Mouse (Mus musculus) forebrain, embryonic 11.5 days (tissue): Measurements from ENCODE around the gene Dcaf8. TPM values are rescaled to one million over a fixed set of nuclear protein-coding genes. Genes with fewer than 3 reads are reported as not detected.

ENCODE experiments used
- ATAC-seq: fragments of 200-750 bp; cut with Nextera tagmentation; replicated peaks from 2 replicates; pipeline ENCODE4 v1.8.0; 2017; ENCODE audit warnings: moderate TSS enrichment; ENCODE audit not compliant: low FRiP score
- DNase-seq: peaks from one replicate; pipeline ENCODE4 v3.0.0-alpha.2; 2017; ENCODE audit warnings: low spot score
- H3K27ac ChIP-seq: fragments of 300-500 bp; sonication (generic); 2 replicates; pipeline ENCODE4 v1.5.1; 2014; ENCODE audit warnings: low read depth, low read length
- H3K27me3 ChIP-seq: fragments of 300-500 bp; sonication (generic); 2 replicates; pipeline ENCODE4 v1.6.1; 2014; ENCODE audit warnings: mild to moderate bottlenecking, low read length, mixed read lengths; ENCODE audit not compliant: control insufficient read depth, insufficient read depth
- H3K36me3 ChIP-seq: fragments of 300-500 bp; sonication (generic); 2 replicates; pipeline ENCODE4 v1.6.1; 2014; ENCODE audit warnings: mild to moderate bottlenecking, low read length, moderate library complexity, mixed read lengths; ENCODE audit not compliant: control insufficient read depth, insufficient read depth
- H3K4me1 ChIP-seq: fragments of 300-500 bp; sonication (generic); replicated peaks from 2 replicates; pipeline ENCODE4 v1.6.1; 2014; ENCODE audit warnings: low read length, mixed read lengths; ENCODE audit not compliant: control insufficient read depth, insufficient read depth
- H3K4me2 ChIP-seq: fragments of 300-500 bp; sonication (generic); 2 replicates; pipeline ENCODE4 v1.6.1; 2014; ENCODE audit warnings: low read depth, mild to moderate bottlenecking, low read length, moderate library complexity, mixed read lengths; ENCODE audit not compliant: severe bottlenecking
- H3K4me3 ChIP-seq: fragments of 300-500 bp; sonication (generic); 2 replicates; pipeline ENCODE4 v1.5.1; 2014; ENCODE audit warnings: low read depth, low read length
- H3K9ac ChIP-seq: fragments of 300-500 bp; sonication (generic); 2 replicates; pipeline ENCODE4 v1.6.1; 2014; ENCODE audit warnings: low read length
- H3K9me3 ChIP-seq: fragments of 300-500 bp; sonication (generic); 2 replicates; pipeline ENCODE4 v1.6.1; 2016; ENCODE audit warnings: low read length, mixed read lengths; ENCODE audit not compliant: control insufficient read depth
- WGBS: fragments of 180-500 bp; shearing (Covaris S2); extraction: QIAGEN DNeasy Blood & Tissue Kit; methylation state at CpG from one replicate; pipeline ENCODE4 v1.1.7; 2014; 5-methylcytosine and 5-hydroxymethylcytosine counted together
- polyA plus RNA-seq: library from polyadenylated mRNA; unstranded; fragments of >200 nt; fragmentation: Nextera tagmentation; extraction: Ambion mirVana; gene quantifications from 2 replicates; pipeline ENCODE4 v1.2.1, GENCODE M21; 2014

Dcaf8 gene
- polyA plus RNA-seq, 1 experiment from 2014 or later: 116 TPM

DNA sequence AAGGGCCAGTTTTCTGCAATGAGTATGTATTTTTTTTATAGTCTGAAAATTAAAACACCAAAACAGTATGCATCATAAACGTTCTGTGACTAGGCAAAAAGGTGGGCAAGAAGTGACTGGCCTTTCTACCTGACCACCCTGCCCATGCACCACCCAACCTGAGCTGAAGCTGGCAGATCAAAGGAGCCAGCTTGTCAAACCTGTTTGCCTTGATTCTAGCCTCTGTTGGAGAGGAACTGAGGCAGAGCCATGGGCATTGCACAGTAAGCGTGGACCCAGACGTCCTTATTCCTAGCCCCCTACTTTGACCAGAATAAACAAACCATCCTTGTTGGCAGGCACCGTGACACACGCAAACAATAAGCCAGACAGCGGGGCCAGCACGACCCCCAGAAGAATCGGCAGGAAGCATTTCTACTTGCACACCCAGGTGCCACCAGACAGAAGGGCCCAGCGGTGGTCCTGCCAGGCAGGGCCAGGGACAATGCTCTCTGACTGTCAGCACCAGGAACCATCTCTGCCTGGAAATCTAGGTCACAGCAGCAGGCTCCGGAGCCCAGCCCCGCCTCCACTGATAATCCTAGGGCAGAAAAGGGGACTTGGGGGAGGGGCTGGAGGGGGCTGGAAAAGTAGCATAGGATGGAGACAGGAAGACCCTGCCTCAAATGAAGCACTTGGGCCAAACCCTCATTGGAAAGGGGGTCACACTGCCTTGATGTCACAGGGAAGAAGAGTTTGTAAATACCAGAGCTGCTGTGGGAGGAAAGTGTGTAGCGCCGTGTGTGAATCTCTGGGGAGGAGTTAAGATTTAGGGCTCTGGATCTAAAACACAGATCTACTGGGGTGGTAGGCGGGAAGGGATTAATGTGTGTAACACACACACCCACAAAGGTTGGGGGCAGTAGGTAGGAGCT is 54.3 kb downstream of the Dcaf8 start:
- peak; percentile 13 for ATAC-seq
- DNase-seq: peak; percentile 78
- Histone ChIP-seq H3K4me1 (peaks cover 52% of the 10 kb centered on the region), H3K9me3 (no peaks in the 10 kb centered on the region), H3K27ac (peak overlapping the region; percentile 95), H3K9ac (peak overlapping the region; percentile 63), H3K4me2 (peak overlapping the region; percentile 59), H3K4me3 (peak overlapping the region; percentile 26), H3K27me3 (no peaks in the 10 kb centered on the region), H3K36me3 (peaks cover 23% of the 10 kb centered on the region)
- 8% methylated on average over 14 of the region's 14 CpGs for WGBS

DNA sequence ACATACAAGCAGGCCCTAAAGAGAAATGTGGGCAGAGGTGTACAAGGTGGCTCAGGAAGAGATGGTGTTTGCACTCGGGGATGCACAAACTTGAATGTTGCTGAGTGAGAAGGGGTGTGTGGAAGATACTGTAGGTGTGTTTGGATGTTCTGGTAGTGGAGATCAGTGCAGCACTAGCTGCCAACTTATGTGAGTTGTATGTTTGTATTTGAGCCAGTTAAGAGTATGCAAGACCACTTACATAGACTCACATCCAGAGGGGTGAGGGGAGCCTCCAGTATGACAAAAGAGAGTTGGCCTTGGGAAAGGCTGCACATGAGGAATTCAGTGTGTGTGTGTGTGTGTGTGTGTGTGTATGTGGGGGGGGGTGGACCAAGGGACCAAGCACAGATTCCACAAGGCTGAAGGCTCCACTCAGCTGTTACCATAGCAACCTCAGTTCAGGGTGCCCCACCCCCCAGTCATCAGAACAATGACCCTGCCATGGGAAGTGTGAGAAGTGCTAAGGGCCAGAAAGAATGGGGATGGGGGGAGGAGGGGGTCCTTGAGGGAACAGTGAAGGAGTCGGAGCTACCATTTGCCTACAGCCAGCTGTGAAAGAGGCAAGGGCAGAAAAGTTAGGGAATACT is 55.1 kb downstream of the Dcaf8 start:
- H3K4me2 ChIP-seq: peak overlapping the region; percentile 59
- no peaks in the 10 kb centered on the region for H3K27me3 ChIP-seq
- peak overlapping the region; percentile 85; the same call in 1 of the 2 replicates for H3K4me3 ChIP-seq
- DNase-seq: peak; percentile 93
- peaks cover 54% of the 10 kb centered on the region for H3K4me1 ChIP-seq
- 8% methylated on average over 2 of the region's 2 CpGs for WGBS
- ATAC-seq: peak; percentile 70
- peak overlapping the region; percentile 93 for H3K9ac ChIP-seq
- no peaks in the 10 kb centered on the region for H3K9me3 ChIP-seq
- peaks cover 20% of the 10 kb centered on the region for H3K36me3 ChIP-seq
- H3K27ac ChIP-seq: peak overlapping the region; percentile 95

GRCm38 (mm10) chr1:172203566-172203965 is 55.7 kb downstream of the Dcaf8 start:
- peak overlapping the region; percentile 59 for H3K4me2 ChIP-seq
- H3K4me3 ChIP-seq: peak overlapping the region; percentile 85
- ATAC-seq (no peak), DNase-seq (peak; percentile 59)
- no peaks in the 10 kb centered on the region for H3K9me3 ChIP-seq
- H3K4me1 ChIP-seq: peaks cover 54% of the 10 kb centered on the region
- WGBS: 1% methylated on average over 4 of the region's 4 CpGs
- H3K9ac ChIP-seq: peak overlapping the region; percentile 93
- H3K36me3 ChIP-seq: peaks cover 14% of the 10 kb centered on the region
- peak overlapping the region; percentile 95 for H3K27ac ChIP-seq
- H3K27me3 ChIP-seq: no peaks in the 10 kb centered on the region

- no peak for DNase-seq
- peak overlapping the region; percentile 59 for H3K4me2 ChIP-seq
- H3K4me3 ChIP-seq: peak overlapping the region; percentile 85
- ATAC-seq: no peak
- H3K36me3 ChIP-seq: peaks cover 12% of the 10 kb centered on the region
- H3K9ac ChIP-seq: peak overlapping the region; percentile 93
- peak overlapping the region; percentile 95 for H3K27ac ChIP-seq
- H3K9me3 ChIP-seq: no peaks in the 10 kb centered on the region
- no peaks in the 10 kb centered on the region for H3K27me3 ChIP-seq
- 11% methylated on average over 9 of the region's 9 CpGs for WGBS
- peaks cover 54% of the 10 kb centered on the region for H3K4me1 ChIP-seq
These were observed 56.3 kb downstream of the Dcaf8 start for GRCm38 (mm10) chr1:172204033-172204813.

DNA sequence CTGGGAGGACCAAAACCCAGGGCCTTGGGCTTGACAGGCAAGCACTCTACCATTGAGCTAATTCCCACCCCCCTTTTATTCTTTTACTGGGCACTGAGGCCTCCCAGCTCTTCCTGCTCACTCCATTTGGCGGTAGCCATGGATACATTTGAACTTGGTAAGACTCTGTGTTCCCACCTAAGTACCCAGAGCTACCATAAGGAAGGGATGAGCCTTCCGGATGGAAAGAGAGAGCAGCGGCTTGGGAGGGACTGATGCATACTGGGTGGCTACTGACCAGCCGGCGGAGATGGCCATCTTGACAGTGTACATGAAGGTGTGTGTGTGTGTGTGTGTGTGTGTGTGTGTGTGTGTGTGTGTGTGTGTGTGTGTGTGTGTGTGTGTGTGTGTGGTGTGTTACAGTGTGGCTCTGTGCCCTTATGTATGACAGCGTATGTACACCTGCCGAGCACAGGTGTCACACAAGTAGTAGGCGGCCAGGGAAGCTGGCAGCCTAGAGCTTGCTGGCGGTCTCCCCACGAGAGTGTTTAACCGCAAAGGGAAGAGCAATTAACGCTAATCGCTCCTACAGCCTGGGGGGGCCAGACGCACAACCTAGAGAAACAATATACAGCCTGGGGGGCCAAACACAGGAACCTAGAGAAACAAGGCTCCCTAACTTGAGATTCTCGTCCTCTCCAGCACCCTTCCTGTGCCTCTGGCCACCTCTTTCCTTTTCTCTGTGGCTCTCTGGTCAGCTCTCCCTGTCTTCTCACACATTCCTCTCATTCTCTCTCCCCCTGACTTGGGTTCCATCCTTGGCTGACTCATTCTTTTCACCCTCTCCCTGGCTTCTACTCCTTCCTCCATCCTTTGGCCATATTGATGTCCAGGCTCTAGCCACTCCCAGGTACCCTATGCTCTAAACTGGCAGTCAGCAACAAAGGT is 57.2 kb downstream of the Dcaf8 start:
- Histone ChIP-seq H3K27ac (peak overlapping the region; percentile 95), H3K9me3 (no peaks in the 10 kb centered on the region), H3K9ac (peak overlapping the region; percentile 93), H3K4me2 (peak overlapping the region; percentile 59), H3K4me1 (peaks cover 51% of the 10 kb centered on the region), H3K4me3 (peak overlapping the region; percentile 85), H3K36me3 (peaks cover 4% of the 10 kb centered on the region), H3K27me3 (no peaks in the 10 kb centered on the region)
- peak; percentile 63 for DNase-seq
- no peak for ATAC-seq
- 16% methylated on average over 15 of the region's 15 CpGs for WGBS

DNA sequence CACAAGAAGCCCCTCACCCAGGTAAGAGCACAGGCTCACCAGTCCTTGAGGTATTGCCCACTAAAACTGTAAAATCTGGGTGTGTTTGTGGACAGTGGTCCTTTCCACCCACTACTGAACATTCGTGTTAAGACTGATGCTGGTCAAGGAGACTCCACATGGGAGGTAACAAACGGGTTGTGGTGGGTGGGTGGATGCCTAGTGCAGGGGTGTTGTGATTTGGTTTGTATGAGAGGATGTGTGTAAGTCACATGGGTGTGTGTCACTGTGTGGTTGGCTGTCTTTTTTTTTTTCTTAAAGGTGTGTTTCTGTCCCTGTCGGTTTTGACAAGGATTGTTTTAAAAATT is 57.8 kb downstream of the Dcaf8 start:
- Histone ChIP-seq H3K4me2 (peak overlapping the region; percentile 59), H3K9ac (peak overlapping the region; percentile 93), H3K27ac (peak overlapping the region; percentile 95), H3K4me3 (peak overlapping the region; percentile 85), H3K27me3 (no peaks in the 10 kb centered on the region), H3K36me3 (no peaks in the 10 kb centered on the region), H3K9me3 (no peaks in the 10 kb centered on the region), H3K4me1 (peaks cover 47% of the 10 kb centered on the region)
- no peak for ATAC-seq
- WGBS: 6% methylated on average over 3 of the region's 3 CpGs
- DNase-seq: peak; percentile 55

DNA sequence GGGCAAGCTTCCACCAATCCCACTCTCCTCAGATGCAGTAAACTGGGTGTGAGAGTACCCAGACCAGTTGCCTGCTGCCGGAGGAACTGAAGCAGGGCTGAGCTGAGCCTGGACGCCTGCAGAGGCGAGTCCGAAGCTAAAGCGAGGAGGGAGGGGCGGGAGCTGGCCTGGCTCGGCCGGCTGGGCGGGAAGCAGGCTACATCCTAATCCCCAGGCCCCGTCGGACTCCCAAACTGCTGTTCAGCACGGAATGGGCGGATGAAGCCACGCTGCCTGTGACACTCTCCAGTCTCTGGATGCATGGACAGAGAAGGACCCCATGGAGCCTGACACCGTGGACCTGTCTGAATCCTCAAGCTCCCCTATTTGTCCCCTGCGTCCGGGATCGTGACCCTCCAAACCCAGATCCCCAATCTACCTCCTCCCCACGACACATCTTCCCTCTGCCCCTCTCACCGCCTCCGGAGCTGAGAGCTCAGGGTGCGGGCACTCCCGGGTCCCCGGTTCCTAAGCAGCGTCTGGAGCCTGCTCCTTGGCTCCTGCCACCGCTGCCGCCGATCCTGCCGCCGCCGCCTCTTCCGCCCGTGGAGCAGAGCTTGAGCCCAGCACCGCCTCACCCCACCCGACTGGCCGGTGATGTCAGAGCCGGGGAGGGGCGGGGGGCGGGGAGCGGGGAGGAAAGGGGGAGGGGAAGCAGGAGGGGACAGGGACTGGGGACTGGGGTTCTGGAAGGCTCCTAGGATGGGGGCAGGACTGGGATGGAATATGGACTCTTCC is 58.4 kb downstream of the Dcaf8 start, which contains the start of gene Pea15a:
Gene Pea15a (minus strand): TSS at position 664 of the 777 bp plus-strand sequence.
- WGBS: under 1% methylated on average over 40 of the region's 40 CpGs
- ATAC-seq (peak; percentile 60), DNase-seq (peak; percentile 94)
- Histone ChIP-seq H3K27ac (peak within 1 kb of the TSS; percentile 95), H3K27me3 (no peaks in the 10 kb centered on the region), H3K4me1 (peaks cover 42% of the 10 kb centered on the region), H3K4me2 (peak within 1 kb of the TSS; percentile 59), H3K36me3 (no peaks in the 10 kb centered on the region), H3K9ac (peak within 1 kb of the TSS; percentile 93), H3K9me3 (no peaks in the 10 kb centered on the region), H3K4me3 (peak within 1 kb of the TSS; percentile 85)
